Mouse (Mus musculus) liver, embryonic 15.5 days (tissue): ENCODE data around the gene Rassf8. TPM values are rescaled to one million over a fixed set of nuclear protein-coding genes. Genes with fewer than 3 reads are reported as not detected.

Experiments
- ATAC-seq: fragments of 200-750 bp; cut with Nextera tagmentation; 2 replicates; pipeline ENCODE4 v1.8.0; 2017; ENCODE audit warnings: moderate number of reproducible peaks, mild to moderate bottlenecking, moderate library complexity; ENCODE audit not compliant: insufficient read depth
- H3K27ac ChIP-seq: fragments of 300-500 bp; sonication (generic); replicated peaks from 2 replicates; pipeline ENCODE4 v1.5.1; 2015; ENCODE audit warnings: mild to moderate bottlenecking, inconsistent platforms
- H3K27me3 ChIP-seq: fragments of 300-500 bp; sonication (generic); 2 replicates; pipeline ENCODE4 v1.6.1; 2015; ENCODE audit warnings: mild to moderate bottlenecking, inconsistent platforms
- H3K36me3 ChIP-seq: fragments of 300-500 bp; sonication (generic); replicated peaks from 2 replicates; pipeline ENCODE4 v1.6.1; 2015; ENCODE audit warnings: moderate library complexity, mild to moderate bottlenecking, inconsistent platforms
- H3K4me1 ChIP-seq: fragments of 300-500 bp; sonication (generic); replicated peaks from 2 replicates; pipeline ENCODE4 v1.6.1; 2015; ENCODE audit warnings: inconsistent platforms
- H3K4me2 ChIP-seq: fragments of 300-500 bp; sonication (generic); 2 replicates; pipeline ENCODE4 v1.6.1; 2015; ENCODE audit warnings: moderate library complexity, mild to moderate bottlenecking, inconsistent platforms
- H3K4me3 ChIP-seq: fragments of 300-500 bp; sonication (generic); replicated peaks from 2 replicates; pipeline ENCODE4 v1.5.1; 2015; ENCODE audit warnings: mild to moderate bottlenecking, inconsistent platforms
- H3K9ac ChIP-seq: fragments of 300-500 bp; sonication (generic); 2 replicates; pipeline ENCODE4 v1.6.1; 2015; ENCODE audit warnings: moderate library complexity, mild to moderate bottlenecking, inconsistent platforms
- H3K9me3 ChIP-seq: fragments of 300-500 bp; sonication (generic); replicated peaks from 2 replicates; pipeline ENCODE4 v1.6.1; 2016; ENCODE audit warnings: inconsistent platforms
- WGBS: fragments of 180-500 bp; shearing (Covaris S2); methylation state at CpG from one replicate; pipeline ENCODE4 v1.1.7; 2015; ENCODE audit warnings: mixed read lengths; ENCODE audit not compliant: insufficient replicate concordance; 5-methylcytosine and 5-hydroxymethylcytosine counted together
- polyA plus RNA-seq: library from polyadenylated mRNA; unstranded; fragments of >200 nt; fragmentation: Nextera tagmentation; extraction: Ambion mirVana; gene quantifications from 2 replicates; pipeline ENCODE4 v1.2.1, GENCODE M21; 2015

Rassf8 gene
- polyA plus RNA-seq, 1 experiment from 2014 or later: 1.6 TPM

DNA sequence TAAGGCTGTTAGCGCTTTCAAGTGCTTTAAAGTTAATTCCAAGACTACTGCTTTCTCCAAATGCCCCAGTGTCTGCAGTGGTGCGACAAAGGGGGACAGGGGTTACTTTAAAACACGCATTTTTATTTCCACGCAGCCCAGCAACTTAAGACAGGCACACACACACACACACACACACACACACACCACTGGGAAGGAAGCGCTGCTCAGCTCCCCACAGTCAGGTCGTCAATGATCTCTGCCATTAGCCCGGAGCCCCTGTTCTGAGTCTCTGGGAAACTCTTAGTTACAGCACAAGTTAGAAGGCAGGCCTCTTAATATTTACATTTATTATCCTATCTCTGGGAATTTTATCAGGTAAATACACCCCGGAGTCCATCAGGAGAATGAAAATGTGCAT lies 117.6 kb downstream of the Rassf8 start:
- H3K9ac ChIP-seq: no peak overlapping the region
- no peak overlapping the region for H3K4me3 ChIP-seq
- H3K4me1 ChIP-seq: peaks cover 26% of the 10 kb centered on the region

GRCm38 (mm10) chr6:145865289-145865885 lies 118.8 kb downstream of the Rassf8 start, which contains the start of gene Bhlhe41:
Gene Bhlhe41, minus strand, starts transcription at chr6:145865558.
- no peak within 1 kb of the TSS for H3K27ac ChIP-seq
- H3K9me3 ChIP-seq: no peaks in the 10 kb centered on the region
- H3K9ac ChIP-seq: no peak within 1 kb of the TSS
- peaks cover 26% of the 10 kb centered on the region for H3K4me1 ChIP-seq
- no peaks in the 10 kb centered on the region for H3K36me3 ChIP-seq
- peak within 1 kb of the TSS; percentile 69 for H3K4me2 ChIP-seq
- H3K27me3 ChIP-seq: peaks cover 85% of the 10 kb centered on the region
- H3K4me3 ChIP-seq: peak within 1 kb of the TSS; percentile 46
- 1% methylated on average over 57 of the region's 57 CpGs for WGBS
- peak; percentile 40 for ATAC-seq

More for the DNA sequence above, 117.6 kb downstream of the Rassf8 start:
- 2% methylated on average over 8 of the region's 8 CpGs for WGBS
- Histone ChIP-seq H3K4me2 (peak overlapping the region; percentile 70; the same call in 1 of the 2 replicates), H3K36me3 (no peaks in the 10 kb centered on the region), H3K27me3 (peaks cover 86% of the 10 kb centered on the region), H3K27ac (no peak overlapping the region), H3K9me3 (no peaks in the 10 kb centered on the region)
- no peak for ATAC-seq

DNA sequence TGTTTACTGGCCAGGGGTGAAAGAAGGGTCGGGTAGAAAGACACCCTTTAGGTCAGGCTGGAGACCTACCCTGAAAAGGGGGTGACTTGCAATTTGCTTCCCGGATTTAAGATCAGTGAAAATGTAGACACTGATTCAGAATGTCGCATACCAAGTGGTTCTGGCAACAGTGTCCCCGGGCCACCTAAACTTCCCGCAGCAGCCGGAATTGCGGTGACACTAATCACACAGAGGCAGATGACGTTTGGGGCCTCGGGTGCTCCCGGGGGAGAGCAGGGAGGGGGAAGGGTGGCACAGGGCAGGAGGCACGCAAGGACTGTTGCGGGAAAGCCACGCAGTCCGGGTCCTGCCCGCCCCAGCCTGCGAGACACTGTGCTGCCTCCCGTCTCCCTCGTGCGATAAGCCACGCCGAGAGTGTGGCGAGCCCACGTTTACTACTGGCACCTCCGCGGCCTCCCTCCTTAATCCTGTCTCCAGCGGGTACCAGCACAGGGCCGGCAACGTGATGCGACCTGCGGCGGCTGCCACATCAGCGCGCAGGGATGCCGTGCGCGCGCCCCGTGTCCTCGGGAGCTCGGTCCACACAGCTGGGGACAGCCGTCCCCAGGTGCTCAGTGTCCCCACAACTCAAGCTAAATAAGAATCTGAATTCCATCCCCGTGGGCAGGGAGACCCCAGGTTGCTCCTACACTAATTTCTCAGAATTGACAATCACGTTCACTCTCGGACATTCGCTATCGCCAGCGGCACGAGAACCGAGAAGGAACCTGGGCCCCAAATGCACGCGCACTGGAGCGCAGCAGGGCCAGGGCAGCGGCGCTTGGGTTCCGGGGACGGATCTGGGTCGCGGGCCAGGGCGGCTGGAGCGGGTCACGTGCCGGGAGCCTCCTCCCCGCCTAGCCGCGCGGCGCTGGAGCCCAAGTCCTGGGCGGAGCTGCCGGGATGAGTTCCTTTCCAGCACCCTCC lies 119.6 kb downstream of the Rassf8 start:
- H3K27ac ChIP-seq: no peak overlapping the region
- H3K4me1 ChIP-seq: peaks cover 26% of the 10 kb centered on the region
- under 1% methylated on average over 69 of the region's 69 CpGs for WGBS
- peak overlapping the region; percentile 69 for H3K4me2 ChIP-seq
- no peak overlapping the region for H3K9ac ChIP-seq
- peak overlapping the region; percentile 46 for H3K4me3 ChIP-seq
- H3K36me3 ChIP-seq: no peaks in the 10 kb centered on the region
- no peaks in the 10 kb centered on the region for H3K9me3 ChIP-seq
- H3K27me3 ChIP-seq: peaks cover 79% of the 10 kb centered on the region
- 0 out of 2 replicates have a peak, but pooled peaks have one; percentile 30 for ATAC-seq

DNA sequence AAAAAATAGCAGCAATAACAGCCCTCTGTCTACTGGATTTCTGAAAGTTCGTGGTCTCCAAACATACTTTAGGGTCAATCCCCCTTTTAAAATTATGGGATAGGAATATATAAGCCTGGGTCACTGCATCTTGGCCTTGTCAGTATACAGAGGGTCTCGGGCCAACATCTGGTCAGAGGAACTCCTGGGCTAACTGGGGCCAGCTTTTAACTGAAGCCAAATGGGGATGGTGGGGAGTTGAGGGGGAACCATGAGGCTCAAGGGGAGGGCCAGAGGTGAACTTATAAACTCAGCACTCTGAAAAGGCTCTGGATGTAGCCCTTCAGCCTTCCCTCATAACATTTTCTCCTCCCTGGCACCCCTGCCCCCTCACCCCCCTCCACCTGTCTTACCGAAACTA lies 120.6 kb downstream of the Rassf8 start:
- no peak overlapping the region for H3K27ac ChIP-seq
- H3K9ac ChIP-seq: no peak overlapping the region
- ATAC-seq: no peak
- WGBS: 52% methylated on average over 3 of the region's 3 CpGs
- H3K9me3 ChIP-seq: no peaks in the 10 kb centered on the region
- no peak overlapping the region for H3K4me3 ChIP-seq
- H3K4me1 ChIP-seq: peaks cover 26% of the 10 kb centered on the region
- peaks cover 72% of the 10 kb centered on the region for H3K27me3 ChIP-seq
- no peak overlapping the region for H3K4me2 ChIP-seq
- H3K36me3 ChIP-seq: no peaks in the 10 kb centered on the region

Other genes starting within 250 kb of the Rassf8 start
- gene Lmntd1, start 132.4 kb upstream of the Rassf8 start, polyA plus RNA-seq: 0.07 TPM in 1 of 2 replicates, not detected in the other
- 0.06 TPM in 1 of 2 replicates, not detected in the other for gene Tuba3b, start 131.0 kb upstream of the Rassf8 start, polyA plus RNA-seq
- 0.02 and 0.12 TPM in 2 replicates for gene Bhlhe41, start 118.8 kb downstream of the Rassf8 start, polyA plus RNA-seq
- 0.85 and 0.93 TPM in 2 replicates for gene Sspn, start 184.9 kb downstream of the Rassf8 start, polyA plus RNA-seq